Mouse (Mus musculus): ENCODE results near the gene Apoc4. TPM values are rescaled to one million over a fixed set of nuclear protein-coding genes. Genes with fewer than 3 reads are reported as not detected.

The Apoc4 gene
- total RNA-seq (2021), result not detected
- long read RNA-seq, experiment 1, result 0 reads
- long read RNA-seq, experiment 2, result 0 reads

- intact Hi-C loops (cut with DNase I), result no loop called here
- no peak for DNase-seq (ENCODE audit: low spot score in 2 of 2)
Observed at GRCm38 (mm10) chr7:19681202-19681694, at the start of gene Apoc4, which contains the start of gene Gm44805. Apoc4 (minus strand) TSS chr7:19681479. Gm44805 (minus strand) TSS chr7:19681423.

GRCm38 (mm10) chr7:19726541-19726940 lies 45.3 kb upstream of the Apoc4 start:
- intact Hi-C loops (cut with DNase I), result no loop called here

GRCm38 (mm10) chr7:19724167-19724566 lies 42.9 kb upstream of the Apoc4 start:
- no peak for DNase-seq (ENCODE audit: low spot score in 2 of 2)
- intact Hi-C loops (cut with DNase I), result no loop called here

More at GRCm38 (mm10) chr7:19726541-19726940, 45.3 kb upstream of the Apoc4 start:
- DNase-seq (ENCODE audit: low spot score in 2 of 2), result no peak

- DNase-seq (ENCODE audit: low spot score in 2 of 2), result no peak
- intact Hi-C loops (cut with DNase I), result no loop called here
Observed at GRCm38 (mm10) chr7:19722754-19723195, 41.5 kb upstream of the Apoc4 start.

GRCm38 (mm10) chr7:19719200-19719599 lies 37.9 kb upstream of the Apoc4 start:
- DNase-seq (ENCODE audit: low spot score in 2 of 2), result no peak
- intact Hi-C loops (cut with DNase I), result no loop called here

GRCm38 (mm10) chr7:19718297-19718952 lies 37.1 kb upstream of the Apoc4 start:
- no peak for DNase-seq (ENCODE audit: low spot score in 2 of 2)
- intact Hi-C loops (cut with DNase I), result no loop called here

GRCm38 (mm10) chr7:19717346-19717745 lies 36.1 kb upstream of the Apoc4 start:
- intact Hi-C loops (cut with DNase I), result no loop called here
- DNase-seq (ENCODE audit: low spot score in 2 of 2), result no peak

- no peak for DNase-seq (ENCODE audit: low spot score in 2 of 2)
- intact Hi-C loops (cut with DNase I), result no loop called here
Observed at GRCm38 (mm10) chr7:19716822-19717221, 35.5 kb upstream of the Apoc4 start.

- intact Hi-C loops (cut with DNase I), result no loop called here
- DNase-seq (ENCODE audit: low spot score in 2 of 2), result no peak
Observed at GRCm38 (mm10) chr7:19716055-19716682, 34.9 kb upstream of the Apoc4 start.

GRCm38 (mm10) chr7:19715239-19716054 lies 34.2 kb upstream of the Apoc4 start, which contains the start of gene Tomm40:
Tomm40 (minus strand) TSS chr7:19715438.
- peak; percentile 99 to 100 for DNase-seq (ENCODE audit: low spot score in 2 of 2)
- intact Hi-C loops (cut with DNase I), result no loop called here

- no peak for DNase-seq (ENCODE audit: low spot score in 2 of 2)
Observed at GRCm38 (mm10) chr7:19714836-19715235, 33.6 kb upstream of the Apoc4 start.

GRCm38 (mm10) chr7:19713598-19713997 lies 32.3 kb upstream of the Apoc4 start:
- DNase-seq (ENCODE audit: low spot score in 2 of 2), result no peak
- intact Hi-C loops (cut with DNase I), result no loop called here

More at GRCm38 (mm10) chr7:19714836-19715235, 33.6 kb upstream of the Apoc4 start:
- intact Hi-C loops (cut with DNase I), result no loop called here

- DNase-seq (ENCODE audit: low spot score in 2 of 2), result no peak
- intact Hi-C loops (cut with DNase I), result no loop called here
Observed at GRCm38 (mm10) chr7:19713196-19713595, 31.9 kb upstream of the Apoc4 start.

- intact Hi-C loops (cut with DNase I), result no loop called here
- peak in 1 of 2 experiments; percentile 60 for DNase-seq (ENCODE audit: low spot score in 2 of 2)
Observed at GRCm38 (mm10) chr7:19712414-19712813, 31.1 kb upstream of the Apoc4 start.

- intact Hi-C loops (cut with DNase I), result no loop called here
- DNase-seq (ENCODE audit: low spot score in 2 of 2), result no peak
Observed at GRCm38 (mm10) chr7:19710650-19711049, 29.4 kb upstream of the Apoc4 start.

GRCm38 (mm10) chr7:19705271-19705670 lies 24.0 kb upstream of the Apoc4 start:
- intact Hi-C loops (cut with DNase I), result no loop called here
- no peak for DNase-seq (ENCODE audit: low spot score in 2 of 2)

GRCm38 (mm10) chr7:19704475-19704874 lies 23.2 kb upstream of the Apoc4 start:
- intact Hi-C loops (cut with DNase I), result no loop called here
- DNase-seq (ENCODE audit: low spot score in 2 of 2), result no peak

- intact Hi-C loops (cut with DNase I), result no loop called here
Observed at GRCm38 (mm10) chr7:19702859-19703555, 21.7 kb upstream of the Apoc4 start.

GRCm38 (mm10) chr7:19701069-19701761 lies 19.9 kb upstream of the Apoc4 start:
- intact Hi-C loops (cut with DNase I), result loop anchor here (2.0 kb wide), 1 partner anchor 32 kb away; no protein-coding TSS in a partner anchor
- peak; percentile 71 to 73 for DNase-seq (ENCODE audit: low spot score in 2 of 2)

More at GRCm38 (mm10) chr7:19702859-19703555, 21.7 kb upstream of the Apoc4 start:
- DNase-seq (ENCODE audit: low spot score in 2 of 2), result no peak

All from left cerebral cortex, postnatal 14 days (tissue).